Mouse (Mus musculus): Measurements from ENCODE around the gene Hdac7.

The Hdac7 gene

GRCm38 (mm10) chr15:97766594-97767279 is 77.6 kb downstream of the Hdac7 start:
- DNase-seq (ENCODE audit: low spot score) = no peak

DNA sequence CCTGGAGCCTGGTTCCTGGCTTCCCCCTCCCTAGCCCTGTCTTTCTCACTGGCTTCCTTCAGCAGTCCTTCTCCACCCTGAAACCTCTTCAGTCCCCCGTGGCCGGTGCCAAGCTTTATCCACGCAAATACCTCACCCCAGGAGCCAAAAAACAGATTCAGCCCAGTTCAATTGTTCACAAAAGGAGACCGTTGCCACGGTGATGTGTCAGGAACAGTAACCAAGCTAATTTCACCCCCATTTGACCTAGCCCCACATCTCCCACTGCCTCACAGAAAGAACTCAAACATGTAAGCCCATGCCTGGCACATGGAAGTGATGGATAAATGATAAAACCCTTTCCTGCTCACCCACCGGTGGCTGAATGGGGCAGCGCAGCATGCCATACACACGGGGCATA is 78.1 kb downstream of the Hdac7 start:
- DNase-seq (ENCODE audit: low spot score) = no peak

DNA sequence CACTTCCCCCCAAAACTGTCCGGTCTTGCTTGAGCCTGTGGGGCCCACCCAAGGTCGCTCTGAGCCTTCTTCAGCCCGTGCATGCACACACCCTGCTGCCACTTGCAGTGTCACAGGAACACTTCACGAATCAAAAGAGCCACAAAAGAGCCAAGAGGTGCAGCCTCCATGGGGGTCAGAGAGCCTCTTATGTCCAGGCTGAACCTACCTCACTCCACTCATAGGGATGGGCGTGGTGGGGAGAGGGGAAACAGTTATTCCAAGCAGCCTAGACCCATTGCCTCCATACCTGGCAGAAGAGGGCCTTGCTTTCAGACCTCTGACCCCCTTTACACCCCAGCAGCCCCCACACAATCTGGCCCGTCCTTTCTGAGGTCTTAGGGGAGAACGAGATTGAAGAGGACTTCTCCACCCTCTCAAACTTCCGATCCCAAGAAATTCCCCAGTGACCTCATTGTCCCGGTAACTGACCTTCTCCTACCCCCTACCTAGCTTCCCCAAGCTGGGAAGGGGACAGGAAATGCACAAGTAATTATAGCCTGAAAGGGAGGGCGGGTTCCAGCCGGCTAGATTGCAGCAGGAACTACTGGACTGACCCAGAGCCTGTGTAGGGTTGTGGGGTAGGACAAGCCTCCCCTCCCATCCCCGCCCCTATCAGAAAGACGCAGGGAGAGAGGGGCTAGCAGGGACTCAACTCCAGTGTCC is 79.1 kb downstream of the Hdac7 start:
- no peak for DNase-seq (ENCODE audit: low spot score)

DNA sequence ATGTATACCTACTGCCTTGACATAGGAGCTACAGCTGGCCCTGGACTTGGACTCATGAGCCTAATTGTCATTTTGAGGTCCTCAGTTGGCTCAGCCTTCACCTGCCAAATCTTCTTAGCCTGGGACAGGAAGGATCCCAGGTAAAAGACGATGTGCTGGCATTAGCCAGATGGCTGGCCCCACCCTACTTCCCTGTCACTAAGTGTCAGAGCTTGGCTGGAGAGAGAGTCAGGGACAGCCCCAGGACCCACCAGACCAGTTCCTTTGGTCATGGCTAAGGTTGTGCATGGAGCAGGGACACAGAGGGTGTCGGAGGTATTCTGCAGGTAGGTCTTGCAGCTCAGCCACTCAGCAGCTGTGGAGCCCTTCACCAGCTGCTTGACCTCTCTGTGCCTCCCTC is 79.8 kb downstream of the Hdac7 start:
- no peak for DNase-seq (ENCODE audit: low spot score)

DNA sequence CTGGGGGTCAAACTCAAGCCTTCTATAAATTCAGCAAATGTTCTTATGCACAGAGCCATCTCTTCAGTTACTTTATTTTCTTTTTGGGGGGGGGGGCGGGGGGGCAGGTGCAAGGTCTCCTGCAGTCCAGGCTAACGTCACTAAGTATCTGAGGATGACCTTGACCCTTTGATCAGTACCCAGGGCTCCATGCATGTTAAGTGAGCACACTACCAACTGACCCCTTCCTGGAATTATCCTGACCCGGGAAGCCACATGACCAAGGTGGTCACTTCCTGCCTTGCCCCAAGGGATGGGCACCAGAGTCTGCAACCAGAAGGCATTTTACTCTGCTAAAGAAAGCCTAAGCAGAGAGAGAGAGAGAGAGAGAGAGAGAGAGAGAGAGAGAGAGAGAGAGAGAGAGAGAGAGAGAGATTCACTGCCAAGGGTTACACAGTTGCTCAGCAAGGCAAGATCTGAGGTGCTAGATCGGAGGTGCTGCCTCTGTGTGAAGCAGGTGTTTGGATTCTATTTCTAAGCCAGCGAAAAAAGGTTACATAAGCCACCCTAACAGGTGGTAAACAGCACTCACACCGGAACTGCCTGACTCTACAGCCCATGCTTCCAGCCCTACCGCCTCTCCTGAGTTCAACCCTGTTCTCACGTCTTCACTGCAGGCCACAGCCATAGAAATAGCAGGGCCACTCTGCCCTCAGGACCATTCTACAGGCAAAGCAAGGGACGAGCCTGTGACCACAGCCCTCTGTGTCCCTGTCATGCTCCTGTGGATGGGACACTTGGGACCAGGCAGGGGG is 80.8 kb downstream of the Hdac7 start:
- DNase-seq (ENCODE audit: low spot score) = no peak

GRCm38 (mm10) chr15:97762733-97763132 is 81.6 kb downstream of the Hdac7 start:
- DNase-seq (ENCODE audit: low spot score) = no peak

GRCm38 (mm10) chr15:97761438-97761837 is 82.9 kb downstream of the Hdac7 start:
- DNase-seq (ENCODE audit: low spot score) = no peak

GRCm38 (mm10) chr15:97760952-97761351 is 83.3 kb downstream of the Hdac7 start:
- no peak for DNase-seq (ENCODE audit: low spot score)

GRCm38 (mm10) chr15:97760006-97760405 is 84.3 kb downstream of the Hdac7 start:
- DNase-seq (ENCODE audit: low spot score) = no peak

DNA sequence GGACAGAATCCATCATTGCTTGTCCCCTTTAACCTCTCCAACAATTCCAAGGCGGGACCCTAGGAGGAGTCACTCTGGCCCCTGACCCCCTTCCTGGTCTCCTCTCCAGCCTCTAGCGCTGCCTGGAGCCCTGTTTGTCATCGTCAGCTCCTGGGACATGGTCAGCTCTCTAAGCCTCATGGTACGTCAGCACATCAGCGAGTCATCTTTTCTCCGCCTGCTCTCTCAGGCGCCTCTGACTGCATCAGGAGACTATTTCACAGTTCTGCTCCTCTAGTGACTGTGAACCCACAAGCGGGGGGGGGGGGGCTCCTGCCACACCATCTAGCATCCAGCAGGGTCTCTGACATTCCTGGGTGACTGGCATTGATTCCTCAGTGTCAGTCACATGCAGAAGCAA is 88.9 kb downstream of the Hdac7 start:
- DNase-seq (ENCODE audit: low spot score) = no peak

GRCm38 (mm10) chr15:97754476-97754875 is 89.8 kb downstream of the Hdac7 start:
- DNase-seq (ENCODE audit: low spot score) = no peak

- no peak for DNase-seq (ENCODE audit: low spot score)
Measured at GRCm38 (mm10) chr15:97752491-97752890, 91.8 kb downstream of the Hdac7 start.

- DNase-seq (ENCODE audit: low spot score) = no peak
Measured at GRCm38 (mm10) chr15:97751676-97752075, 92.6 kb downstream of the Hdac7 start.

GRCm38 (mm10) chr15:97750697-97751096 is 93.6 kb downstream of the Hdac7 start:
- DNase-seq (ENCODE audit: low spot score) = no peak

DNA sequence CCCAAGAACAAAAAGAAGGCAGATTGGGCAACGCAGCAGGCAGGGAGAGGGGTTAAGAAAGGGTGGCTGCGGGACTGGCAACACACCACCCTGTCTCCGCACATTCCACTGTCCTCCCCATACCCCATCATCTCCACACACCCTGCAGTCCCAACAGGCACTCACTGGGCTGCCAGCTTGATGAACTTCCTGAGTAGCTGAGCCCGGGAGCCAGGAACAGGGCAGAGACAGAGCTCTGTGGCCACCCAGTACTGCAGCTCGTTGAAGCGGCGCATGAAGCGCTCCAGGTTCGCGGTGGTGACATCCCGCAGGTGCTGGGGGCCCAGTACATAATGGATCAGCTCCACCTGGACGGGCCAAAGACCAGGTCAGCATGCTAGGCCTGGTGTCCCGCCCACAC is 94.5 kb downstream of the Hdac7 start:
- DNase-seq (ENCODE audit: low spot score) = no peak

DNA sequence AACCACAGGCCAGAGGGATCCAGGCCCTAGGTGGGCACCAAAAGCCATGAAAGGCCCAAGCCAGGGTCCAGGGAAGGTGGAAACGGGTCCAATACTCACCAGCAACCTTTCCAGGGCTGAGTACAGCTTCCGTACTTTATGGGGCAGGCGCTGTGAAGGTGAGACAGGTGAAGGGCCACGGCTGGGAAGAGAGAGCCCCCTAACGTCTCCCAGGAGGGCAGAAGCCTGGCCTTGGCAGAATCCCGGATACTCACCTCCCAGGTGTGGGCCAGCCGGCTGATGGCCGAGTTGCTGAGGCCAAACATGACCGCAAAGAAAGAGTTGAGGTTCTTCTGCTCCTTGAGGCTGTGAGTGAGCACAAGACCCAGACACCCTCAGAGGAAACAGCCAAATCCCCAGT is 94.9 kb downstream of the Hdac7 start:
- no peak for DNase-seq (ENCODE audit: low spot score)

GRCm38 (mm10) chr15:97748964-97749363 is 95.3 kb downstream of the Hdac7 start:
- no peak for DNase-seq (ENCODE audit: low spot score)

DNA sequence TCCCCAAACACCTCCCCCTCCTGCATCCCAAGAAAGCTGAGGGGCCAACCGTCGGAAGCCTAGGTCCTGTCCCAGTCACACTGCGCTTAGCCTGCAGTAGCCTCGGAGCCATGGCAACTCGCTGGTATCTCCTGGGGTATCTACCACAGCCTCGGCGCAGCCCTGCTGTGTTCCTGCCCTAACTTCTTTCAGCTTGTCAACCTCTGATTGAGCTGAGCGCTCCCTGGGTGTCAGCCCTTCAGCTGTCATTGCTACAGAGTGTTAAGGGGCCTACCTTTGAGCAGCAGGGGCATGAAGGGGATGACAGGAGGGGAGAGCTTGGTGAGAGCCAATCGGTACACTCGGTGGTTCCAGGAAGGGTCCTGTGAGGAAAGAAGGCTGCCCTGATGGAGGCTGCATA is 96.0 kb downstream of the Hdac7 start:
- no peak for DNase-seq (ENCODE audit: low spot score)

GRCm38 (mm10) chr15:97747486-97747885 is 96.8 kb downstream of the Hdac7 start:
- DNase-seq (ENCODE audit: low spot score) = no peak

- no peak for DNase-seq (ENCODE audit: low spot score)
Measured at GRCm38 (mm10) chr15:97746748-97747147, 97.6 kb downstream of the Hdac7 start.

DNA sequence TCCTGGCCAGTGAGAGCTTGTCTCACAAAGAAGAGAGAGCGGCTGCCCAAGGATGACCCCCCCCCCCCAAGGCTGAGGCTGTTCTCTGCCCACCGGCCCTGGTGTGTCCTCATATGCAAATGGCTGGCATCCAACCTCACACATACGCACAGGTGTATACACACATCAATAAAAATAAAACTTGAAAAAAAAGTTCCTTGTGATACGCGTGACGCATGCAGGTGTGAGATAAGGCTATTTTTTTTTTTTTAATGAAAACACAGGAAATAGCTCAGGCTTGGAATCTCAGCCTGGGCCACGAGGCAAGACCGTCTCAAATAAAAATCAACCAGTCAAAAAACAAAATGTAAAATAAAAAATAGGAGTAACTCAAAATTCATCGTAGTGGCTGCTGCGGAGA is 98.0 kb downstream of the Hdac7 start:
- DNase-seq (ENCODE audit: low spot score) = no peak

- no peak for DNase-seq (ENCODE audit: low spot score)
Measured at GRCm38 (mm10) chr15:97745331-97745730, 99.0 kb downstream of the Hdac7 start.

DNA sequence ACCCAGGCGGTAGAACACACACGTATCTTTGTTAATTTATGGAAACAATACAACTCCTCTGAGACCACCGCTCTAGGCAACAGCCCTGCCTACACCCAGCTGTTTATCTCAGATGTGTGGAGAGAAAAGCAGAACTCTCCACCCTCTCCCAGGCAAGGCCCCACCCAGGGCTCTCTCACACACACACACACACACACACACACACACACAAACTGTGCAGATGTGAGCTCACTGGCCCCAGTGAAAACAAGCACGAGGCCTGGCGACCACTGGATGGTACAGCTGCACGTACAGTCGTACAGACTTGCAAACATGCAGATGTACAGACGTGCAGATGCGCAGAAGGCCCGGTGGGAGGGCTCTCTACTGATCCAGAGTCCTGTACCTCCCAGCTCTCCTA is 99.4 kb downstream of the Hdac7 start:
- DNase-seq (ENCODE audit: low spot score) = no peak
